Mouse (Mus musculus): ENCODE results near the gene Ccdc33.
A peak's percentile ranks its signal among the peaks of the same experiment; 100 is the strongest.

The Ccdc33 gene

GRCm38 (mm10) chr9:58118671-58119070, at the start of gene Ccdc33:
Ccdc33 (minus strand) TSS chr9:58118823.
- DNase-seq (ENCODE audit: low read depth), result no peak

DNA sequence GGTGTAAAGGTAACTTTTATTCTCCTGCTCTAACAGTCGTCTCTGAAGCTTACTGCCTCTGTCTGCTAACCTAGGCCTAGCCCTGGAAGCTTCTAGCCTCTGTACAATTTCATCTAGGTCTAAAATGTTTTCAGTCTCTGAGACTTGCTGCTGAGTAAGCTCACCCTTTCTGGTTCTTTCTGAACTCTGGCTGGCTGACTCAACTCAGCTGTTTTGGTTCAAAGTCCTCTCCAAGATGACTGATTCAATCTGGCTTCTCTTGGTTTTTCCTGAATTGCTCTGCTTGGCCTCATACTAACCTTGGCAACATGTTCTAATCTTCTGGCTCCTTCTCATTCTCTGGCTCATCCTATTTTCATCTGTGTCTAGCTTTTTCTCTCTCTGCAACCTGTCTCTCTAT, 47.2 kb upstream of the Ccdc33 start:
- no peak for DNase-seq (ENCODE audit: low read depth)

DNA sequence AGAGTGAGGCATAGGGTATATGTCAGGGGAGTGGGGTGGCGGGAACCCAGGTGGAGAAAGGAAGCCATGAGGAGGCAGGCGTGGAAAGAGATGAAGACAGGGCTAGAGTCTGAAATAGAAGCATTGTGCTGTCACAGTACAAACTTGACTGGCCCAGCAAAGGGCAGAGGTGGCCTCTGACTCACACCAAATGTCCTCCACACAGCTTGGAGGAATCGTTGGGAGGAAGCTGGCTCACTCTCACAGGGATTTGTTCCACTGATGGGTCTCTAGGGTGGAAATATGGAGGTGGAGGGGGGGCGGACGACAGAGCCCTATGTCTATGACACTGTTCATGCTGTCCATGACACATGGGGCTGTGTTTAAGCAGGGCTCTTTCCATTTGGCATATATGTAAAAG, 44.5 kb upstream of the Ccdc33 start:
- DNase-seq (ENCODE audit: low read depth), result no peak

DNA sequence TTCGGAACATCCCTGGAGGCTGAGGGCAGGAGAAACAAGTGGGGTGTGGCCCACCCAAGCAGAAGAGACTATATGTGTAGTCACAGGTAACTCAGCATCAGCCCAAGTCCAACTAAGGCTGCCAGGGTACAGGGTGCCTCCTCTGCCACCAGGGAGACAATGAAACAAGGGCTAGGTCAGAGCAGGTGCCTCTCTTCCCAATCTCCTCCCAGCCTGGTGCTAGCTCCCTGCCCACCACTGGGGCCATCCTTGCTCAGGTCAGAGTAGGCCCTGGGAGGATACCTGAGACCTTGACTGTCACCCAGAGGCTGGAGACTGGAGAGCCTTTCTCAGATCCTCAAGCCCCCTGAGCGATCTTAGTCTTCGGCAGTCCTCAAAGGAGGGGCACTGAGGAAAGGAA, 43.5 kb upstream of the Ccdc33 start:
- DNase-seq (ENCODE audit: low read depth), result no peak

- DNase-seq (ENCODE audit: low read depth), result peak; percentile 7
Observed at GRCm38 (mm10) chr9:58160315-58160714, 41.7 kb upstream of the Ccdc33 start.

GRCm38 (mm10) chr9:58159855-58160254, 41.2 kb upstream of the Ccdc33 start:
- no peak for DNase-seq (ENCODE audit: low read depth)

DNA sequence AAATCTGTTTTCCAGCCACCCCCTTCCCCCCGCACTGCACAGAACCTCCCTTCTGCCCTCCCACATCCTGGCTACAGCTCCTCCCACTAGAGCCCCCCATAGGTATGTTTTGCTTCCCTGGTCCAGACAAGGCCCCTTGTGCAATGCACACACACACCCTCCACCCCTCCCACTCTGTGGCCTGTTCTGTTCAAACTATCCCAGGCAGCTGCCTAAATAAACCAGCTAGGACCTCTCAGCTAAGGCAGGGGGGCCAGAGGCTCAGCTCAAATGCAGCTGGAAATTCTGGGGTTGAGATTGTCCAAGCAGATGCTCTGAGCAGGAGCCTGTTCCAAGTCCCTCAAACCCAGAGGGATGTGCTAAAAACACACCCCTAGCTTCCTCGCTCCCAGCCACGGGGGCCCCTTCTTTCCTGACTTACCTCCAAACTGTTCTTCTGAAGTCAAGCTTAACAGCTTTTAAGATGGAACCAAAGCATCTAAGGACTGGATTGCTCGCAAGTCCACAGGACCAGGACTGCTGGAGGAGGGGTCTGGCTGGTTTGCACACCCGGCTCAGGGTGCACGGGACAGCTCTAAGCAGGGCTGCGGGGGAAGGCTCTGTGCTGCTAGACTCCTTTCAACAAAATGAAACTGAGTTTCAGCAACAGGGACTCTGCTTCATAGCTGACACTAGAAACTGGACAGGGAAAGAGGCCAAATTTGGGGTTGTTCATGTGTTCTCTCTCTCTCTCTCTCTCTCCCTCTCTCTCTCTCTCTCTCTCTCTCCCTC, 40.1 kb upstream of the Ccdc33 start:
- no peak for DNase-seq (ENCODE audit: low read depth)

GRCm38 (mm10) chr9:58157838-58158237, 39.2 kb upstream of the Ccdc33 start:
- DNase-seq (ENCODE audit: low read depth), result no peak

DNA sequence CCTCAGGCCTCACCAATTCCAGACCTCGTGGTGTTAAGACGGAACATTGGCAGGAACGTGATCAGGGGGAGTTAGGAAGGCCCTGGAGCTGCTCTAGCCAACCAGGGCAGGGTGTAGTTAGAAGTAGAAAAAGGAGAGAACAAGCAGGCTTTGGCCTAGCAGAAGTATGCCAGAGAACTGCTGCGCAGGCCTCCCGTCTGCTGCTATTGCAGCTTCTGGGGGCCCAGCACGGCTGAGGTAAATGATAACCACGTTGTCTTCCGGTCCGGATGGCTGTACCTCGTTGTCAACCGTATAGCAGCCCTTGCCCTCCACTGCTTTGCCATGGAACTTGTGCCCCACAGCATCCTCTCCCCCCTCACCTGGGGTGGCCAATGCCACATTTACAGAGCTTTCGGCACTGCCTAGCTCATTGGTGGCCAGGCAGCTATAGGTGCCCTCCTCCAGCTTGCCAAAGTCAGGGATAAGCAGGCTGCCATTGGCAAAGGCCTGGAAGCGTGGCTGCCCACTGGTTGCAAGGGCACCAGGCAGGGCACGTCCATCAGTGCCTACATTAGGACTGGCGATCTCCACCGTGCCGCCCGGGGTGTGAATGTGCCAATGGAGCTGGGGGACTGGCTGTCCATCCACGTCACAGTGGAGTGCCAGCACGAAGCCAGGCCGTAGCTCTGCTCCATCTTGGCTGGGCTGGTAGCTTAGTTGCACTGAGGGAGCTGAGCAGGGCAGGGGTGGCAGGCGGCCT, 38.4 kb upstream of the Ccdc33 start:
- no peak for DNase-seq (ENCODE audit: low read depth)

DNA sequence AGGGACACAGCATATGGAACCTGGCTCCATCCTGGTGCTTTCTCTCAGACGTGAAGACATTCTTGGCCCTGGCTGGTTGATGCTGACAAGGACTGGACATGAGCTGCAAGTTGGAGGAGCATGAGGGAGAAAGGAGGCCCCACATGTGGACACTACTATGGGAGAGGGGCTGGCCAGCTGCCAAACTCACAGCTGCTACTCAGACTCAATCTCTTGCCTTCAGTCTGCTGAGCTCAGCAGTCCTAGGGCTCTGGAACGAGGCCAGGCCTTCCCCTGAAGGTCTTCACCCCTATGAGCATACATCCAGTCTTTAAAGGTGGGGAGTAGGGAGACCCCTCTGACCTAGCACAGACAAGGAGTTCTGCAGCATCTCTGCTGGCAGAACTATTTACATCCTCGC, 36.7 kb upstream of the Ccdc33 start:
- no peak for DNase-seq (ENCODE audit: low read depth)

DNA sequence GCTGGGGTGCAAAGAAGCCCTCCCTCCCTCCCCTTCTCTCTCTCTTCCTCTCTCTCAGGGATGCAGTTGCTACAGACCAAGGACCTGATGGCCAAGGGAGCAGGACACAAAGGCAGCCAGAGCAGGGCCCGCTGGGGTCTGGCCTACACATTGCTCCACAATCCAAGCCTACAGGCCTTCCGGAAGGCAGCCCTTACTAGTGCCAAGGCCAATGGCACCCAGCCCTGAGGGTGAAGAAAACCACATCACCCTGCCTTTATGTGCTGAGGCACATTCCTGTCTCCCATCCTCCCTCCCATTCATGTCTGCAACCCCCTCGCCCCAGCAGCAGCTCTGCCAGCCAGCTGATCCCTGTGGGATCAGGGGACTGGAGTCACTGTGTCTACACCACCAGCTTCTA, 34.5 kb upstream of the Ccdc33 start:
- DNase-seq (ENCODE audit: low read depth), result no peak

DNA sequence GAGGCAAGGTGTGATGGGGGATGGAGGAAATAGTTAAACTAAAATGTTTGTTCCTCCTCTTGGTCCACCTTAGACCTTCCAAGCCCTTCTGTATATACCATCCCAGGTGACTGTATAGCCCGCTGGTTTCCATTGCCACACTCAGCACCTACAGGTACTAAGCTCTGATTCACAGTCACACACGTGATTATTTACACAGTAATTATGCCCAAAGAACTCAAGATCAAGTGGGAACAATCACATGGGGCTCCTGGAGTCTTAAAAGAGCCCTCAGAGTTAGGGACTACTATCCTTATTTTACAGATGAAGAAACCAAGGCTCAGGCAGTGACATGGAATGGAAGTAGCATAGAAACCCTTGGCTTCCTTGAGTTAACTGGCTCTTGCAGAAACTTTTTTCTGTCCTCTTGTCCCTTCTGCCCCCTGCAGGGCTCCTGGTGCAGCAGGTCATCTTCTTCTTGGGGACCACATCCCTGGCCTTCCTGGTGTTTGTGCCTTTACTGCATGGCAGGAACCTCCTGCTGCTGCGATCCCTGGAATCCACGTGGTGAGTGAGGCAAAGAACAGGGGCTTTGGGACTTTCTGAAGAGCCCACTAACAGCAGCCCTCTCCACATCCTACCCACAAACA, 32.2 kb upstream of the Ccdc33 start:
- DNase-seq (ENCODE audit: low read depth), result no peak

DNA sequence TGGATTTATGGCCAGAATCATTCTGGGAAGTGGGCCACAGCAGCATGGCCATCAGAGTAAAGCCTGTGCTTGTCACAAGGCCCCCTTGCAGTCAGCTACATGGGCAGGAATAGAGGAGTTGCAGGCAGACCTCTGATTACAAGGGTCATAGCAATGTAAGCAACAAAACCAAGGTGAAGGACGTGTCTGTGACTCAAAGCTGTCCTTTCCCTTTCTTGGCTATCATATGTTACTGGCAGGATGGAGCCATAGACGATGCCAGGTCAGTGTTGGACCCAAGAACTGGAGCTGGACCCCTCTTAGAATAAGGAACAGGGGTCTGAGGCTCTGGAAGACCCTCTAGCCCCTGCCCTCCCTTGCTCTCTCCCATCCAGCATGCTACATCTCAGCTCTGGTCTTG, 30.2 kb upstream of the Ccdc33 start:
- DNase-seq (ENCODE audit: low read depth), result no peak

- DNase-seq (ENCODE audit: low read depth), result no peak
Observed at GRCm38 (mm10) chr9:58145417-58145816, 26.8 kb upstream of the Ccdc33 start.

DNA sequence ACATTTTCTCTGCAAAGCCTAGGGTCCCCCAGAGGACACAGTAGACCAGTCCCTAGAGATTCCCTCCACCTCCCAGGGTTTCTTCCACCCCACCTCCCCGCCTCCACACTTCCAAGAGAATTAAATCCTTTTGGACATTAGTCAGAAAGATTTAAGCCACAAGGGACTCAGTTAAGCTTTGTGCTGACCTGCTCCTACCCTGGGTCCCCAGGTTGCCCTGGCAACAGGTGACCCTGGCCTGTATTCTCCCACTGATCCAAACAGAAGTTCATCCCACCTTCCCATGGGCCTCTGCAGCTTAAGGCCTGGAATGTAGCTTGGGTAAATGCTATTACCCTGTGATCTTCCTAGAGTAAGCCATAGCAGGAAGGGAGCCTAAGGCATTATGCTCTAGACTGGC, 26.0 kb upstream of the Ccdc33 start:
- no peak for DNase-seq (ENCODE audit: low read depth)

GRCm38 (mm10) chr9:58143419-58143818, 24.8 kb upstream of the Ccdc33 start:
- no peak for DNase-seq (ENCODE audit: low read depth)

DNA sequence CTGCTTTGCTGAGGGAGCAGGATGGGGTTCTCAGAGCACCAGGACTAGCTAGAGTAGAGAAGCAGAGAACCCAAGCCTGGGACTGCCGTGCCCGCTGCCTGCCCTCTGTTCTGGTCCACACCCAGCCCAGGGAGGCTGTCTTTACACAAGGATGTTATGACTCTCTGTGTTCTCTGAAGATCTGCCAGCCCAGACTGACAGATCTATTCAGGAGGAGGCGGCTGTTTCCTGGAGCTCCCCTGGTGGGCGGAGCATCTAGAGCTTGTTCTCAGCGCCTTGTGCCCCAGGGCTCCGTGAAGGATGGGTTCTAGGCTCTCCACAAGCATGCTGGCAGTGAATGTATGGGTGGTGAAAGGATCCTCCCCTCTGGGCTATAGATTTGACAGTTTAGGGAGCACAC, 21.3 kb upstream of the Ccdc33 start:
- DNase-seq (ENCODE audit: low read depth), result no peak

GRCm38 (mm10) chr9:58135921-58136321, 17.3 kb upstream of the Ccdc33 start:
- DNase-seq (ENCODE audit: low read depth), result no peak

GRCm38 (mm10) chr9:58134906-58135305, 16.3 kb upstream of the Ccdc33 start:
- DNase-seq (ENCODE audit: low read depth), result no peak

- DNase-seq (ENCODE audit: low read depth), result no peak
Observed at GRCm38 (mm10) chr9:58133893-58134884, 15.6 kb upstream of the Ccdc33 start.

- no peak for DNase-seq (ENCODE audit: low read depth)
Observed at GRCm38 (mm10) chr9:58131735-58132134, 13.1 kb upstream of the Ccdc33 start.

- DNase-seq (ENCODE audit: low read depth), result no peak
Observed at GRCm38 (mm10) chr9:58130909-58131308, 12.3 kb upstream of the Ccdc33 start.
